Mouse (Mus musculus) limb, embryonic 11.5 days (tissue): ENCODE results near the gene Ccdc175. TPM values are rescaled to one million over a fixed set of nuclear protein-coding genes. Genes with fewer than 3 reads are reported as not detected.

Experiments
- ATAC-seq: fragments of 200-750 bp; cut with Nextera tagmentation; 2 replicates; pipeline ENCODE4 v1.8.0; 2017; ENCODE audit warnings: low read depth; ENCODE audit not compliant: insufficient number of reproducible peaks, low FRiP score, low TSS enrichment
- DNase-seq: peaks from one replicate; pipeline ENCODE4 v3.0.0-alpha.2; 2015; ENCODE audit warnings: low spot score
- H3K27ac ChIP-seq: fragments of 300-500 bp; sonication (generic); replicated peaks from 2 replicates; pipeline ENCODE4 v1.5.1; 2014; ENCODE audit warnings: low read depth, mild to moderate bottlenecking, low read length
- H3K27me3 ChIP-seq: fragments of 300-500 bp; sonication (generic); 2 replicates; pipeline ENCODE4 v1.6.1; 2014; ENCODE audit warnings: mild to moderate bottlenecking, low read length, mixed read lengths; ENCODE audit not compliant: control insufficient read depth, insufficient read depth
- H3K36me3 ChIP-seq: fragments of 300-500 bp; sonication (generic); 2 replicates; pipeline ENCODE4 v1.6.1; 2014; ENCODE audit warnings: mild to moderate bottlenecking, low read length, moderate library complexity, mixed read lengths; ENCODE audit not compliant: control insufficient read depth, insufficient read depth
- H3K4me1 ChIP-seq: fragments of 300-500 bp; sonication (generic); 2 replicates; pipeline ENCODE4 v1.6.1; 2014; ENCODE audit warnings: low read length, mixed read lengths; ENCODE audit not compliant: control insufficient read depth, insufficient read depth
- H3K4me2 ChIP-seq: fragments of 300-500 bp; sonication (generic); 2 replicates; pipeline ENCODE4 v1.6.1; 2014; ENCODE audit warnings: low read depth, mild to moderate bottlenecking, moderate library complexity; ENCODE audit not compliant: severe bottlenecking
- H3K4me3 ChIP-seq: fragments of 300-500 bp; sonication (generic); 2 replicates; pipeline ENCODE4 v1.5.1; 2014; ENCODE audit warnings: low read depth, low read length
- H3K9ac ChIP-seq: fragments of 300-500 bp; sonication (generic); 2 replicates; pipeline ENCODE4 v1.6.1; 2014; ENCODE audit warnings: mild to moderate bottlenecking, low read length
- H3K9me3 ChIP-seq: fragments of 300-500 bp; sonication (generic); 2 replicates; pipeline ENCODE4 v1.6.1; 2016; ENCODE audit warnings: low read length; ENCODE audit not compliant: control insufficient read depth
- WGBS: fragments of 180-500 bp; shearing (Covaris S2); extraction: QIAGEN DNeasy Blood & Tissue Kit; methylation state at CpG from one replicate; pipeline ENCODE4 v1.1.7; 2014; 5-methylcytosine and 5-hydroxymethylcytosine counted together
- microRNA-seq: library from miRNA; unstranded; fragments of <30 nt; microRNA quantifications from one replicate; pipeline ENCODE4, GENCODE M21; 2016
- polyA plus RNA-seq: library from polyadenylated mRNA; unstranded; fragments of >200 nt; fragmentation: Nextera tagmentation; extraction: Ambion mirVana; gene quantifications from 2 replicates; pipeline ENCODE4 v1.2.1, GENCODE M21; 2014

Gene Ccdc175
- polyA plus RNA-seq, 1 experiment from 2014 or later = not detected

GRCm38 (mm10) chr12:72070327-72071269, 114.2 kb downstream of the Ccdc175 start, which contains the start of gene Gpr135:
Gene Gpr135, minus strand, starts transcription at chr12:72071125.
- peaks cover 13% of the 10 kb centered on the region; the same call in 1 of the 2 replicates for H3K27me3 ChIP-seq
- ATAC-seq = peak; percentile 78
- no peaks in the 10 kb centered on the region for H3K36me3 ChIP-seq
- no peak within 1 kb of the TSS for H3K27ac ChIP-seq
- peak within 1 kb of the TSS; percentile 99 for H3K4me2 ChIP-seq
- H3K4me1 ChIP-seq = no peaks in the 10 kb centered on the region; the same call in 1 of the 2 replicates
- H3K9ac ChIP-seq = peak within 1 kb of the TSS; percentile 17
- WGBS = under 1% methylated on average over 94 of the region's 94 CpGs
- DNase-seq = peak; percentile 91
- H3K9me3 ChIP-seq = no peaks in the 10 kb centered on the region
- peak within 1 kb of the TSS; percentile 50 for H3K4me3 ChIP-seq

DNA sequence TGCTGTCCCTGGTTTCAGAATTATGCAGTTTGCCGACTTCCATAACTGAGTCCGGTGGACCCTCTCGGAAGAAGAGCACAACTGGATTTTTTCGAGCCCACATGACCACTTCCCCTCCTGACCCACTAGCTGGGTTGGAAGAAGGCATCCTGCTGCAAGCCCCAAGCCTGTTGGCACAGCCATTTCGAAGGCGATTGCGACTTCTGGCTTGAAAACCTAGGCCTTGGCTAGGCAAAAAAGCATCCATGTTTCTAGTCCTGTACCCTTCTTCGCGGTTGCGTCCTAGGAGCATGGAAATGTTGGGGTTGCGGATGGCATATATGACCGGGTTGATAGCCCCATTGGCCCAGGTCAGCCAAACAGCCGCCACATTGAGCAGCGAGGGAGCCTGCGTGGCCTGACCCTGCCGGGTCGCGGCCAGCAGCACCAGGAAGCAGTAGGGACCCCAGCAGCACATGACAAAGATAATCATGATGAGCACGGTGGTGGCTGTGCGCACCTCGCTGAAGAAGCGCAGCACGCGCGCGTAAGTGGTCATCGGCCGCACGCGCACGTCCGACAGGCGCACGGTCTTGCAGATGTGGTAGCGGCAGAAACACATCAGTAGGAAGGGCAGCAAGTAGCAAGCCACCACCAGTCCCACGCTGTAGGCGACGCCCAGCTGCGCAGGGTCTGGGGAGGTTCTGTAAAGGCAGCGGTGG, 115.1 kb downstream of the Ccdc175 start:
- peak overlapping the region; percentile 50 for H3K4me3 ChIP-seq
- no peak overlapping the region for H3K27ac ChIP-seq
- no peaks in the 10 kb centered on the region for H3K36me3 ChIP-seq
- ATAC-seq (no peak; the same call in 1 of the 2 replicates), DNase-seq (no peak)
- H3K9ac ChIP-seq = no peak overlapping the region; the same call in 1 of the 2 replicates
- H3K9me3 ChIP-seq = no peaks in the 10 kb centered on the region
- H3K4me2 ChIP-seq = peak overlapping the region; percentile 99
- H3K4me1 ChIP-seq = no peaks in the 10 kb centered on the region; the same call in 1 of the 2 replicates
- 5% methylated on average over 40 of the region's 40 CpGs for WGBS
- peaks cover 13% of the 10 kb centered on the region; the same call in 1 of the 2 replicates for H3K27me3 ChIP-seq

DNA sequence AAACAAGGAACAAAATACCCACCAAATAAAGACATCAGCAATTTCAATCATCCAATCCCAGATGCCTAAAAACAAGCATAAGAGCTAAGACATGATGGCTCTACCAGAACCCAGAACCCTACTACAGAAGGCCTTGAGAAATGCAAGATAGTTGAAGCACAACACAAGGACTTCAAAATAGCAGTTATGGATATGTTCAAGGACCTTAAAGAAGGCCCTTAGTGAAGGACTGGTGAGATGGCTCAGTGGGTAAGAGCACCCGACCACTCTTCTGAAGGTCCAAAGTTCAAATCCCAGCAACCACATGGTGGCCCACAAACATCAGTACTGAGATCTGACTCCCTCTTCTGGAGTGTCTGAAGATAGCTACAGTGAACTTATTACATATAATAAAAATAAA, 127.0 kb downstream of the Ccdc175 start:
- no peaks in the 10 kb centered on the region for H3K27me3 ChIP-seq
- H3K4me2 ChIP-seq = no peak overlapping the region
- H3K27ac ChIP-seq = no peak overlapping the region
- 93% methylated on average over 1 of the region's 1 CpGs for WGBS
- no peak overlapping the region for H3K4me3 ChIP-seq
- no peaks in the 10 kb centered on the region for H3K9me3 ChIP-seq
- H3K9ac ChIP-seq = no peak overlapping the region
- ATAC-seq = no peak
- no peaks in the 10 kb centered on the region for H3K4me1 ChIP-seq
- no peak for DNase-seq
- H3K36me3 ChIP-seq = no peaks in the 10 kb centered on the region

DNA sequence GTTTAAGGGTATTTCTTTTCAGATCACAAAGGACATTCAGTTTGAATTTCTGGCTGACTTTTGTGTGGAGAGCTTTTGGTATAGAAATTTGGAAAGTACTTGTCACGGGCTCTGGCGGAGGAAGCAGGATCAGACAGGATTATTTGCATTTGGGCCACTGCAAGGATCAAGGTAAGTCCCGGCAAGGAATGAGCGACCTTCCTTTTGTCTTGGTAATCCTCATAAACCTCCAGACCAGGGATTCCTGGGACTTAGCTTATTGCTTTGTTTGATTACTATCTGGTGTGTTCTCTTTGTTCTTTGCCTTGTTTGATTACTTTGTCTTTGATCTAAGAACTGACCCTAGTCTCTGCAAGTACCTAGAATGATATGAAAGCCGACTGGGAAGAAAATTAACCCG, 131.0 kb downstream of the Ccdc175 start:
- DNase-seq (no peak), ATAC-seq (no peak)
- Histone ChIP-seq H3K27ac (no peak overlapping the region), H3K9ac (no peak overlapping the region), H3K4me1 (no peaks in the 10 kb centered on the region), H3K36me3 (no peaks in the 10 kb centered on the region), H3K27me3 (no peaks in the 10 kb centered on the region), H3K9me3 (no peaks in the 10 kb centered on the region), H3K4me3 (no peak overlapping the region), H3K4me2 (no peak overlapping the region)
- 28% methylated on average over 6 of the region's 6 CpGs for WGBS

DNA sequence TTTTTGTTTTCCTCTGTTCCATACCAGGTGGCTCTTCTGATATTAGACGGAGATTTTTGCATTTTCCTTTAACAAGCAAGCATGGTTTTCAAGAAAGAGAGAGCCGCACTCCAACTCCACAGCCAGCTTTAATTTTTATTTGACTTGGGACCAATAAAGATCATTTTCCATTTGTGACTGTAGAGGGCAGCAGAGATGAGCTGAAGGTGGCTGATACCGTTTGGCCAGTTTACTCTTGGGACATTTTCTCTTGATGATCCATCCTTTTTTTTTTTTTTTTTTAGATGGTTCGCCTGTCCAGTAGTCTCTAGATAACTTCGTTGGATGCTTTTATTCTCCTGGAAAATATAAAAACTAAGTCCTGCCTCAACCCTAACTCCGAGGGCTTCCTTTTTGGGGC, 131.5 kb downstream of the Ccdc175 start:
- WGBS = 51% methylated on average over 6 of the region's 6 CpGs

DNA sequence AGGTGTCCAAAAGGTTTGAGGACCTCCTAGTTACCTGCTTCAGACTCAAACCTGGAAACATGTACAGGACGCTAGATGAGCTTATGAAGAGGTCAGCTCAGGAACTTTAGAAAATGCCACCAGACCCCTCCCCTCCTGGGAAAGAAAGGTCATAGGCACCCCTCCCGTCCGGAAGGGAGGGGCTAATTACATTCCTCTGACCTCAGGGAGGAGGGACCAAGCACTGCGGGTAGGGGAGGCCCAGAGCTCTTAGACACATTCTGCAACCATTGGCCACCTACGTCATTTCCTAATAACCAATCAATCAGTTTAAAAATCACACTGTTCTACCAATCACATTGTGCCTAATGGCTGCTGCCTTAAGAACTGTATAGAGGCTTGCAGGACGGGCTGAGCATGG, 132.3 kb downstream of the Ccdc175 start:
- Histone ChIP-seq H3K27ac (no peak overlapping the region), H3K9ac (no peak overlapping the region), H3K9me3 (no peaks in the 10 kb centered on the region), H3K4me1 (no peaks in the 10 kb centered on the region), H3K4me3 (no peak overlapping the region), H3K4me2 (no peak overlapping the region), H3K36me3 (no peaks in the 10 kb centered on the region), H3K27me3 (no peaks in the 10 kb centered on the region)
- ATAC-seq = no peak
- no peak for DNase-seq
- WGBS = 76% methylated on average over 6 of the region's 6 CpGs

More for the DNA sequence above, 131.5 kb downstream of the Ccdc175 start:
- Histone ChIP-seq H3K36me3 (no peaks in the 10 kb centered on the region), H3K4me2 (no peak overlapping the region), H3K27me3 (no peaks in the 10 kb centered on the region), H3K4me1 (no peaks in the 10 kb centered on the region), H3K27ac (no peak overlapping the region), H3K4me3 (no peak overlapping the region), H3K9me3 (no peaks in the 10 kb centered on the region), H3K9ac (no peak overlapping the region)
- ATAC-seq = no peak
- no peak for DNase-seq

Small RNAs within 50 kb of the gene (microRNA-seq; reads per million reads assigned to microRNA genes)
- not detected for gene Gm24466

Other genes with a start within 250 kb of the Ccdc175 start
- 0.47 TPM in 2 replicates for gene Gpr135, start 113.9 kb downstream of the Ccdc175 start, polyA plus RNA-seq
- gene L3hypdh, start 99.6 kb downstream of the Ccdc175 start, polyA plus RNA-seq = 10.4 and 12.4 TPM in 2 replicates
- 50.1 and 53.7 TPM in 2 replicates for gene Jkamp, start 99.4 kb downstream of the Ccdc175 start, polyA plus RNA-seq
- 8.4 and 9.3 TPM in 2 replicates for gene Rtn1, start 224.0 kb upstream of the Ccdc175 start, polyA plus RNA-seq